Mouse (Mus musculus) lung, adult 18-20 months (tissue): ENCODE results near the gene Acss1.
A peak's percentile ranks its signal among the peaks of the same experiment; 100 is the strongest.

Source experiments
- DNase-seq, 2 experiments: peaks; one replicate each; pipeline ENCODE4 v3.0.0; 2022; ENCODE audit warnings: mixed read lengths in 2 of 2

The Acss1 gene

DNA sequence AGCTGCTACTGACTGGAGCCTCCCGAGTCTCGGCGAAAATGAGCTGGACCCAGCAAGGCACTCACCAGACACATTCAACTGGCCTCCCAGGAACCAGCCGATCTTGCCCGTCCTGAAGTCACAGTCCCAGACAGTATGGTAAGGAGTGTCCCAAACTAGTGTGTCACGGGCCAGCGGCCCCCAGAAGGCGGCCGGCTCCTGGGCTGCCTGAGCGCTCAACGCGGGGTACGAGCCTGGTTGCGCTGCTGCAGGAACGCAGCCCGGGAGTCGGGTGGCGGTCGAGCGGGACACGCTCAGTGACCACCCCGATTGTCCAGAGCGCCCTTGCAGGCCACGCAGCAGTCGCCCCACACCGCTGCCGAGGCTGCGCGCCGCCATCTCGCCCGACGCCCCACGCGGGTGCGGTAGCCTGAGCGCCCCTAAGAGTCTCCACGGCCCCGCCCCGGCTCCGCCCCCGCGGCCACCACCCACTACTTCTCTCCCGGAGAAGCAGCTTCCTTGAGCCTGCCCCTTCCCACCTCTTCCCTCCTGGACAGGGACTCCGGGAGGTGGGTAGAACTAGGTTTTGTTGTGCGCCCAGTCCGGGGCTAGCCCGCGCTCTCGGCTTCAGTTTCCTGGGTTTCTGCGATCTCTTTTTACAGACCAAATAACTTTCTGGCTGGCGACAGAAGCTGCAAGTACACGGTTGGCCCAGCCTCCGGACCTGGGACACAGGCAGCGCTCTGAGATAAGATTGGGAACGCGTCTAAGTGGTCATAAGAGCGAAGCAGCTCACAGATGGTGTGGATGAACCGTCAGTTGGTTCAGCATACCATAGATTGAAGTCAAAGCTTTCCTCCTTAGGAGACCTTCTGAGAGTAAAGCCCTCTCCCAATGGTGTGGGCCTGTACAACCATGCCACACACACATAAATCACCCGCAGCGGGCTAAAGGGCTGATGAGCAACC lies at the start of gene Acss1:
Gene Acss1 (minus strand): TSS at position 681 of the 947 bp plus-strand sequence.
- DNase-seq: peak; percentile 87 to 90

GRCm38 (mm10) chr2:150712167-150712674 lies 43.9 kb upstream of the Acss1 start:
- no peak for DNase-seq

DNA sequence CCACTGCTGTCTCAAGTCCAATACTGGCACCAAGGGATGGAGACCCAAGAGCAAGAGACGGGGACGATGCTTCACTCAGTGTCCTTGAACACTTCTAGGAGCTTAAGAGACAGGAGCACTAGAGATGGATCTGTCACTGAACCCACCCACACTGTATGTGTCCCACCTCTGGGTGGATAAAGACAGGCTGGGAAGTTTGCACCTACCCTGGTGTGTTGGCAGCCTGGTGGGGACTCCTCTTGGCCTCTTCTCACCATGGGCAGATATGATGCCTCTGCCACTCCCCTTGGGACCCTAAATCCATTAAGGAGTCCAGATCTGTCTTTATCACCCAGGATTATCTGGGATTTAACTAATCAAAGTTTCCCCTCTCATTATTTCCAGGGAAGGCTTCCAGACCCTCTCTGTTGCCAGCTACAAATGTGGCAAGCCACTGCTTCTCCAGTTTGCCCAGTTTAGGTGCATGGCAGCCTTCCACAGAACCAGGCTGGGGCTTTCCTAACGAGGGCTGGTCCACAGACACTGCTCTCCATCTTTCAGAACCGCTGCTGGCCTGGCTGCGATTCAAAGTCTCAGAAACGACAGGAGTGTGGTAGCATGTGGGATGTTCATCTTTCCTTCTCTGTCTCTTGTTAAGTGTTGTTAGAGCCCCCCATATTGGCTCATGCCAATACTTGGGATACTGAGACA lies 23.3 kb upstream of the Acss1 start:
- DNase-seq: no peak

GRCm38 (mm10) chr2:150690216-150690615 lies 21.9 kb upstream of the Acss1 start:
- DNase-seq: no peak

- DNase-seq: no peak
These were observed 21.0 kb upstream of the Acss1 start, which contains the start of gene Vsx1 for GRCm38 (mm10) chr2:150689223-150689800. Gene Vsx1 (minus strand): TSS chr2:150689360.

GRCm38 (mm10) chr2:150688541-150689186 lies 20.4 kb upstream of the Acss1 start:
- no peak for DNase-seq

- DNase-seq: no peak
These were observed 19.7 kb upstream of the Acss1 start for GRCm38 (mm10) chr2:150687871-150688540.

DNA sequence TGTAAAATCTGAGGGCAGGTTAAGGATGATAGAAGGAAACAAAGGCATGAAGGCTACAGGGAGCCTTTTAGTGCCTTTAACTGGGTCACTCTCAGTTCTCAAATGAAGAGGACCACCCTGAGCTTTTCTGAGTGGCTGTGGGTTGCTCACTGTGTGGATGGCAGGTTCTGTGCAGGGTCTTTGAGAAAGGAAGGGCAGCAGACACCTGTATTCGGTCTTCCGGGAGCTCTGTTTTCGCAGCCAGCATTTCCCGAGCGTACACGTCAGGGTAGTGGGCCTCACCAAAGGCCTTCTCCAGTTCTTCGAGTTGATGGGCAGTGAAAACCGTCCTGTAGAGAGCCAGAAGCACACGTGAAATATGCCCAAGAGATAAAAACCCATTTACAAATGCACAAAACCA lies 17.1 kb upstream of the Acss1 start:
- no peak for DNase-seq

DNA sequence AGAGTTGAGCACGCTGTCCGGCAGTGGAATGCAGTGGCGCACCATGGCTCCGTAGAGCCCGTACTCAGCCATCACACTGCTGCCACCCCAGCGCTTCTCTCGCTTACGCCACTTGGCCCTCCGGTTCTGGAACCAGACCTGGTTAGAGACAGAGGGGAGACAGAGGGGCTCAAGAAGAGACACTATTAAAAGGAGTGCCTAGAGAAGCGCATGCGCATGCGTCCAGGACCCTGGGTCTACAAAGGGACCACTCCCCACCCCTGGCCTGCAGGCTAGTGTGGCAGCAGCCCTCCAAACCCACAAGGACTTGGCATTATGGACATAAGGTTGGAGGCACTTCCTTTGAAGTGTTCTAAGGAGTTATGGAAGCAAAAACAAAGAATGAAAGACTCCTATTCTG lies 16.2 kb upstream of the Acss1 start:
- DNase-seq: no peak

DNA sequence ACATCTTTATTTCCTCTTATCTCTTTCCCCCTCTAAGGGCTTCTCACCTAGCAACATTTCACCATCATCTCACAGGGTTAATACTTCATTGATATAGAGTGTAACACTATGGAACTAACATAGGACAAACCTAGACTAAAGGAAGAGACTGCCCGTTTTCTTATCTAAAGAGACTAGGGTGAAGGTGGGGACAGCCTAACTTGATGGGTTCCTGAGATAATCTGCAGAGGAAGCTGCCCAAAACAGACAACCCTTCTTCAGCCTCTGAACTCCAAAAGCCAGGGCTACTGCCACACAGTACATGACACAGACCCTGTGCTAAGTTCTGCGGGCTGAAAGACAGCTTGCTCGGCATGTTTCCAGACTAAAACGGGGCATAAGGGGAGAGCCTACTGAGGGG lies 13.3 kb upstream of the Acss1 start:
- DNase-seq: no peak

GRCm38 (mm10) chr2:150678392-150678791 lies 10.1 kb upstream of the Acss1 start:
- DNase-seq: peak; percentile 54 to 67

GRCm38 (mm10) chr2:150675525-150675924 lies 7.2 kb upstream of the Acss1 start:
- DNase-seq: no peak

GRCm38 (mm10) chr2:150674900-150675299 lies 6.6 kb upstream of the Acss1 start:
- DNase-seq: peak; percentile 52 to 67

DNA sequence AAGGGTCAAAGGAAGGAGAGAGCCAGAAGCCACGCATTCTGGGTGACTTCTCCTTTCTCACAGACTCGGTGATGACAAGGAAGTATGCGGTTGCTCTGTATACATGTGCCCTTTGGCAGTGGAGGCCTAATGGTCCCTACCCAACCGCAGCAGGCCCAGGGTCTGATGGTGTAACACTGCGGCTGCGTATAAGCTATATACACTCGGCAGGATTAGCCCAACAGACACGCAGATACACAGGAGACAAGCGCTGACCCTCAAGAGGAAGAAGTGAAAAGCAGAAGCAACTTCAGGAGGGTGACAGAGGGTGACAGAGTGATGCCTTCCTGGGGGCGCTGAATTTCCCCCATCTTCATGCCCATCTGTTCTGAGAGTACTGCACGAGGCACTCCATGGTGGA lies 5.6 kb upstream of the Acss1 start:
- DNase-seq: peak; percentile 48 to 54

GRCm38 (mm10) chr2:150671609-150672290 lies 3.5 kb upstream of the Acss1 start:
- DNase-seq: no peak

- DNase-seq: no peak
These were observed 2.6 kb upstream of the Acss1 start for GRCm38 (mm10) chr2:150670926-150671325.

GRCm38 (mm10) chr2:150669454-150670045 lies 1.2 kb upstream of the Acss1 start:
- peak; percentile 28 to 32 for DNase-seq

- DNase-seq: peak; percentile 77 to 80
These were observed 656 bp upstream of the Acss1 start for GRCm38 (mm10) chr2:150668956-150669355.

- DNase-seq: peak; percentile 33 to 51
These were observed 1.1 kb downstream of the Acss1 start for GRCm38 (mm10) chr2:150667065-150667819.

- DNase-seq: no peak
These were observed 1.6 kb downstream of the Acss1 start for GRCm38 (mm10) chr2:150666723-150667064.
